Comparison of ENCODE assay signal across 25 mouse cellular contexts in the genomic region with DNA sequence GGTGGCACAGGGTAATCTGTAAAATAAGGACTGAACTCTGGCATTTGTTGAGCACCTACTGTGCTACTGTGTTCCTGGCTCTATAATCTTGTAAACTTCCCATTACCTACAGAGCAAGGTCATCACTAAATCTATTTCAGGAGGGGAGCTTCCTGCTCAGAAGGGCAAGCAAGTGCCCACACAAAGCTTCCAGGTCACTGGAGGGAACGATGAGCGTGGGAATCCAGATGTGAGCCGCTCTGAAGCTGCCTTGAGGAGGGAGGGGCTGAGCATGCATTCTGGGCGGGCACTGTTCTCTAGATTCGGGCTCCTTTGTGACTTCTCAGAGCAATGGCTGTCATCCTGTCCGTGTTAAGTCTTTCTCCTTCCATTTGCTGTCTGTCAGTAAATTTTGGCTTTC.
DNase-seq lines count a peak whose midpoint lies in the region; ATAC-seq lines count a peak whose summit lies in the region.
"Had no signal": no experiment of that assay in that cellular context is flagged by ENCODE, and none has a peak within 500 bp of the region (broad histone marks: within the 10 kb centered on the region; RNA-seq: fewer than 3 reads in every experiment).

No protein-coding gene starts in this region.

- peak overlapping the region; percentile 64 for H3K27ac ChIP-seq in heart, embryonic 16.5 days (ENCODE audit: low read length)
- H3K27ac ChIP-seq in heart, embryonic 10.5 days, result no peak overlapping the region
- H3K27ac ChIP-seq in liver, embryonic 11.5 days (ENCODE audit: low read depth, low read length), result no peak overlapping the region
- H3K27ac ChIP-seq: embryonic facial prominence, embryonic 12.5 days; hindbrain, embryonic 12.5 days; limb, embryonic 12.5 days; liver, embryonic 13.5 days had no signal

- H3K9ac ChIP-seq in heart, embryonic 16.5 days (ENCODE audit: low read length), result no peak overlapping the region
- no peak overlapping the region for H3K9ac ChIP-seq in liver, embryonic 11.5 days (ENCODE audit: low read depth, low read length)
- H3K9ac ChIP-seq: embryonic facial prominence, embryonic 12.5 days; hindbrain, embryonic 12.5 days; limb, embryonic 12.5 days; liver, embryonic 13.5 days; lung, embryonic 14.5 days had no signal

- ATAC-seq in heart, embryonic 16.5 days (replicated peaks; ENCODE audit: extremely low read depth, insufficient read depth, low FRiP score), result 0 out of 2 replicates have a peak, but pooled peaks have one; percentile 10
- ATAC-seq in common myeloid progenitor, adult 5-6 weeks (replicated peaks; ENCODE audit: low read depth, poor library complexity, severe bottlenecking), result 0 out of 2 replicates have a peak, but pooled peaks have one; percentile 23
- ATAC-seq in liver, embryonic 11.5 days (replicated peaks; ENCODE audit: low FRiP score), result no peak
- ATAC-seq: forebrain, embryonic 14.5 days had no signal

- WGBS in heart, embryonic 16.5 days, result 52% methylated on average over 6 of the region's 6 CpGs
- WGBS in heart, embryonic 10.5 days, result 33% methylated on average over 6 of the region's 6 CpGs
- 35% methylated on average over 6 of the region's 6 CpGs for whole genome bisulfite sequencing in liver, embryonic 11.5 days

- peaks cover 11% of the 10 kb centered on the region for H3K4me1 ChIP-seq in heart, embryonic 16.5 days (ENCODE audit: control insufficient read depth, insufficient read depth, low read length)
- peaks cover 21% of the 10 kb centered on the region for H3K4me1 ChIP-seq in heart, embryonic 10.5 days
- H3K4me1 ChIP-seq in liver, embryonic 11.5 days (replicated peaks; ENCODE audit: control insufficient read depth, insufficient read depth, low read length), result no peaks in the 10 kb centered on the region
- H3K4me1 ChIP-seq: embryonic facial prominence, embryonic 12.5 days; liver, embryonic 13.5 days had no signal

- H3K36me3 ChIP-seq in heart, embryonic 16.5 days (ENCODE audit: control insufficient read depth, insufficient read depth), result no peaks in the 10 kb centered on the region
- no peaks in the 10 kb centered on the region for H3K36me3 ChIP-seq in heart, embryonic 10.5 days
- no peaks in the 10 kb centered on the region for H3K36me3 ChIP-seq in liver, embryonic 11.5 days (ENCODE audit: control insufficient read depth, insufficient read depth, low read length)
- H3K36me3 ChIP-seq: embryonic facial prominence, embryonic 12.5 days; hindbrain, embryonic 12.5 days; limb, embryonic 12.5 days; liver, embryonic 13.5 days had no signal

- H3K9me3 ChIP-seq in heart, embryonic 16.5 days (replicated peaks; ENCODE audit: control insufficient read depth, low read length), result no peaks in the 10 kb centered on the region
- H3K9me3 ChIP-seq in heart, embryonic 10.5 days, result no peaks in the 10 kb centered on the region
- H3K9me3 ChIP-seq in liver, embryonic 11.5 days (ENCODE audit: control insufficient read depth, low read length), result no peaks in the 10 kb centered on the region
- H3K9me3 ChIP-seq: embryonic facial prominence, embryonic 12.5 days; hindbrain, embryonic 12.5 days; limb, embryonic 12.5 days; liver, embryonic 13.5 days had no signal

- peak overlapping the region; percentile 25; the same call in 1 of the 2 replicates for H3K4me2 ChIP-seq in heart, embryonic 16.5 days (ENCODE audit: low read depth, low read length)
- no peak overlapping the region for H3K4me2 ChIP-seq in liver, embryonic 11.5 days
- H3K4me2 ChIP-seq: embryonic facial prominence, embryonic 12.5 days; hindbrain, embryonic 12.5 days; limb, embryonic 12.5 days; liver, embryonic 13.5 days; lung, embryonic 14.5 days had no signal

- no peak for DNase-seq in heart, embryonic 10.5 days (ENCODE audit: low spot score)
- DNase-seq in CD4-positive, CD25-positive, alpha-beta regulatory T cell, adult 2 months (ENCODE audit: low read depth, low spot score), result peak; percentile 68
- peak; percentile 70 for DNase-seq in thymus, postnatal 0 days (ENCODE audit: low spot score)
- no peak for DNase-seq in liver, embryonic 11.5 days (ENCODE audit: low spot score)
- DNase-seq in retina, embryonic 14.5 days (ENCODE audit: low spot score), result no peak
- no peak for DNase-seq in cerebellum, postnatal 25 days
- DNase-seq: adrenal gland, postnatal 25 days; cerebellum, adult 11-12 months; cerebellum, postnatal 14 days; gastrocnemius, postnatal 14 days; heart, postnatal 10 days; kidney, adult 8-10 months; kidney, postnatal 25 days; layer of hippocampus, adult 9-11 months; liver, embryonic 13.5 days; lung, embryonic 14.5 days; lung, postnatal 4 days; right cerebral cortex, postnatal 14 days had no signal

- no peak overlapping the region for H3K4me3 ChIP-seq in heart, embryonic 16.5 days (ENCODE audit: low read length)
- H3K4me3 ChIP-seq in heart, embryonic 10.5 days, result no peak overlapping the region
- no peak overlapping the region for H3K4me3 ChIP-seq in liver, embryonic 11.5 days (ENCODE audit: low read depth, low read length)
- H3K4me3 ChIP-seq: embryonic facial prominence, embryonic 12.5 days; erythroblast, embryonic 14.5 days; hindbrain, embryonic 12.5 days; limb, embryonic 12.5 days; liver, embryonic 13.5 days had no signal

- H3K27me3 ChIP-seq in heart, embryonic 16.5 days (ENCODE audit: control insufficient read depth, insufficient read depth, low read length), result no peaks in the 10 kb centered on the region
- H3K27me3 ChIP-seq in heart, embryonic 10.5 days (ENCODE audit: insufficient read depth, poor library complexity, severe bottlenecking), result no peaks in the 10 kb centered on the region
- H3K27me3 ChIP-seq in liver, embryonic 11.5 days (replicated peaks; ENCODE audit: control insufficient read depth, insufficient read depth, low read length), result no peaks in the 10 kb centered on the region
- H3K27me3 ChIP-seq: liver, embryonic 13.5 days had no signal

Comparison
In these comparisons a context has a peak if more than half of its experiments do, and no peak if none do; other contexts are left out.
1. DNase-seq: peak in CD4-positive, CD25-positive, alpha-beta regulatory T cell, adult 2 months (single experiment) and thymus, postnatal 0 days (single experiment); none in heart, embryonic 10.5 days (single experiment), liver, embryonic 11.5 days (single experiment), retina, embryonic 14.5 days (single experiment) and cerebellum, postnatal 25 days (0 of 2).